Mouse (Mus musculus) G1E (cell line): ENCODE measurements around the gene Rhod. TPM values are rescaled to one million over a fixed set of nuclear protein-coding genes. Genes with fewer than 3 reads are reported as not detected.

Source experiments
- ATAC-seq: 2 replicates; pipeline ENCODE4 v1.8.0; 2016; ENCODE audit warnings: mild to moderate bottlenecking; ENCODE audit not compliant: insufficient number of reproducible peaks, poor library complexity, low FRiP score, severe bottlenecking; ENCODE audit errors: extremely low read depth
- DNase-seq: peaks from one replicate; pipeline ENCODE4 v3.0.0; 2012; ENCODE audit warnings: low spot score
- H3K27me3 ChIP-seq: 2 replicates; pipeline ENCODE4 v1.6.1; 2012; ENCODE audit warnings: mild to moderate bottlenecking, low read length, inconsistent platforms; ENCODE audit not compliant: insufficient read depth
- H3K36me3 ChIP-seq: replicated peaks from 2 replicates; pipeline ENCODE3; 2012; ENCODE audit warnings: mild to moderate bottlenecking, inconsistent platforms
- H3K4me1 ChIP-seq: 2 replicates; pipeline ENCODE4 v1.6.1; 2012; ENCODE audit warnings: low read depth, low read length, inconsistent platforms, mixed read lengths; ENCODE audit not compliant: insufficient read depth
- H3K4me3 ChIP-seq: 2 replicates; pipeline ENCODE4 v1.5.1; 2012; ENCODE audit warnings: low read depth, mild to moderate bottlenecking, inconsistent platforms, low read length, moderate library complexity, mixed read lengths
- H3K9me3 ChIP-seq: replicated peaks from 2 replicates; pipeline ENCODE4 v1.6.1; 2012; ENCODE audit warnings: inconsistent platforms
- CTCF ChIP-seq: IDR thresholded peaks from 2 replicates; pipeline ENCODE4 v1.5.1; 2012; ENCODE audit warnings: low read depth, low read length, inconsistent platforms, mixed read lengths
- GATA1 ChIP-seq: IDR thresholded peaks from 2 replicates; pipeline ENCODE4 v1.6.1; 2012; ENCODE audit warnings: borderline replicate concordance, low read length, inconsistent platforms, mixed read lengths
- GATA2 ChIP-seq: IDR thresholded peaks from 2 replicates; pipeline ENCODE4 v1.6.1; 2012; ENCODE audit warnings: low read depth, low read length, inconsistent platforms, borderline replicate concordance
- POLR2AphosphoS5 ChIP-seq: IDR thresholded peaks from 2 replicates; pipeline ENCODE4 v1.6.1; 2012; ENCODE audit warnings: low read depth, low read length, inconsistent platforms; ENCODE audit not compliant: insufficient replicate concordance
- TAL1 ChIP-seq: conservative IDR thresholded peaks from 2 replicates; pipeline ENCODE4 v1.6.1; 2012; ENCODE audit warnings: low read depth, low read length, inconsistent platforms, mixed read lengths
- polyA plus RNA-seq: library from polyadenylated mRNA; stranded (reverse); fragments of >175 nt; gene quantifications from 2 replicates; pipeline ENCODE4 v1.2.3, GENCODE M21; 2012
- total RNA-seq, 2 experiments: library from RNA; stranded (forward) in 1 of 2; stranded (reverse) in 1 of 2; fragments of 200-1000 nt in 1 of 2; fragments of >200 nt in 1 of 2; fragmentation: Nextera tagmentation in 1 of 2; gene quantifications; 2 replicates each; pipeline ENCODE4 v1.2.3; 2014 to 2017

Gene Rhod
- total and polyA plus RNA-seq, 3 experiments, result 1.6 to 6.0 (median 2.0) TPM

DNA sequence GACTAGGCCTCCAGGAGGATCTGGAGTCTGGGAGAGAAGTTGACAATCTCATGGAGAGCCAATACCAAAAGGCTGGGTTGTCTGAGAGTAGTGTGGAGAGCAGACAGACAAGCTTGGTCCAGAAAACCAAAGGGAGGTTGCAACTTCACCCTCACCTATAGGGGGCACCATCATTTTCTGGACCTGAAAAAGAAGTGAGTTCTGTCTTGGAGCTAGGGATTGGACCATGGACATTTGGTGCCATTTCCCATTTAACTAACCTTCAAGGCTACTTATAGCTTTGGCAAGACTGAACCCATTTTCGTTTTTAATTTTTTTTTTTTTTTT is 38.9 kb upstream of the Rhod start:
- H3K9me3 ChIP-seq, result peaks cover 5% of the 10 kb centered on the region; the same call in 1 of the 2 replicates
- H3K4me1 ChIP-seq, result no peaks in the 10 kb centered on the region; the same call in 1 of the 2 replicates
- TF ChIP-seq GATA1, result no peak
- TF ChIP-seq CTCF, result no peak
- no peaks in the 10 kb centered on the region for H3K36me3 ChIP-seq
- no peak for ATAC-seq
- no peak overlapping the region for H3K4me3 ChIP-seq
- DNase-seq, result no peak
- H3K27me3 ChIP-seq, result peaks cover 10% of the 10 kb centered on the region

DNA sequence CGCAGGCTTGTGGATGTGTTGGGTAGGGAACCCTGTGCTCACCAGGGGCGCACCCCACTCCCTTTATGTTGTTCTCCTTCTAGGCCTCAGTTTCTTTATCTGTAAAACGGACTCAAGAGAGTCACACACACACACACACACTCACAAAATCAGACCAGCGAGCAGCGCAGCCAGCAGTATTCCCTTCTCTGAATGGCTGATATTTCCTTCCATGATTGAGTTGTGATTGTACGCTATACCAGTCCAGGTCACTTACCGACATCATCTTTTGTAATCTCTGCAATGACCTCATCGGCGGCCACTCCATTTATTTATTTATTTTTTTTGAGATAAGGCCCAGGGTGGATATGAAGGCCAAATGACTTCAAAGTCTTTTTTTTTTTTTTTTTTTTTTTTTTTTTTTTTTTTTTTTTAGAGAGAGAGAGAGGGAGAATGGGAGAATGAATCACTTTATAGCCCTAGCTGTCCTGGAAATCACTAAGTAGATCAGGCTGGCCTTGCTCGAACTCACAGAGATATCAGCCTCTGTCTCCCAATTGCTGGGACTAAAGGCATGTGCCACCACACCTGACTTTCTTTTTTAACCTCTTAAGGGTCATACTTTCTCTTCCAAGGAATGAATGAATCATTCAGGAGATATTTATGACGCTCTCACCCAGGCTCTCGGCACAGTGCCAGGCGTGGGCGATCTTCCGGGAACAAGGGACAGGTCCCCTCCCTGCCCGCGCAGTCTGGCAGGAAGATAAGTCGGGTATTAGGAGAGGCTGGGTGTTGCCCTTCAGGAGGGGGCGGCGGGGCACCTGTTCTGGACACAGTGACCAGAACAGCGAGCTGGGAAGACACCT is 38.3 kb upstream of the Rhod start, which contains the start of gene Syt12:
TSS of gene Syt12 (minus strand) at position 103 of the 845 bp plus-strand sequence.
- Histone ChIP-seq H3K9me3 (peaks cover 5% of the 10 kb centered on the region; the same call in 1 of the 2 replicates), H3K36me3 (no peaks in the 10 kb centered on the region), H3K4me3 (no peak within 1 kb of the TSS), H3K4me1 (no peaks in the 10 kb centered on the region; the same call in 1 of the 2 replicates), H3K27me3 (peaks cover 12% of the 10 kb centered on the region; the same call in 1 of the 2 replicates)
- TF ChIP-seq TAL1, result no peak
- no peak for TF ChIP-seq GATA1
- no peak for TF ChIP-seq GATA2
- TF ChIP-seq CTCF, result no peak
- no peak for TF ChIP-seq POLR2AphosphoS5
- DNase-seq, result no peak
- ATAC-seq, result no peak

DNA sequence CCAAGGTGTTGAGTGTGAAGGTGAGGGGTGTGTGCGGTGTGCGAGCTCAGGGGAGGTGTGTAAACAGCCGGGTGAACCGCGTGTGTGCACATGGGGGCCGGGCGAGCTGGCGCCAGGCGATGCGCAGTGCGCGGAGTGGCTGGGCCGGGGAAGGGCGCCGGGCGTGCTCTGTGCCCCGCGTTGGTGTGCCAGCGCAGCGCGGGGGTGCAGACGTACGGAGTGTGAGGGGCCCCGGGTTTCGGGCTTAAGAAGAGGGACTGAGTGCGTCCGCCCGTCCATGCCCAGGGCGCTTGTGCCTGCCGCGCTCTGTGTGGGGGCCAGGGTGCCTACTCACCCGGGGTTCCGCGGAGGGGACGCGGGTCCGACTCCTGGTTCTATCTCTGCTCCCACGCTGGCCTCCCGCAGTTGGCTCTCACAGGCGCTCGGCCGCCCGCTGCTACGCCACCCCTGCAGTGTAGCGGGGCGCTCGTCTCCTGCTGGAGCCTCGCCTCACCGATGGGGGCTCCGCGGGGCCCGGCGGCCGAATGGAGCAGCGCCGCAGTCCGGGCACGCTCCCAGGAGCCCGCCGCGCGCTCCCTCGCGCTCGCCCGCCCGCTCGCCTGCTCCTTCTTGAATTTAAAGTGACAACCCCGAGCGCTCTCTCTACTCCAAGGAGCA is 37.5 kb upstream of the Rhod start:
- peaks cover 5% of the 10 kb centered on the region; the same call in 1 of the 2 replicates for H3K9me3 ChIP-seq
- no peak overlapping the region for H3K4me3 ChIP-seq
- H3K36me3 ChIP-seq, result no peaks in the 10 kb centered on the region
- H3K4me1 ChIP-seq, result no peaks in the 10 kb centered on the region; the same call in 1 of the 2 replicates
- no peak for ATAC-seq
- H3K27me3 ChIP-seq, result peaks cover 20% of the 10 kb centered on the region; the same call in 1 of the 2 replicates
- DNase-seq, result no peak
- TF ChIP-seq GATA1 (no peak), GATA2 (no peak), POLR2AphosphoS5 (no peak), CTCF (no peak), TAL1 (no peak)

DNA sequence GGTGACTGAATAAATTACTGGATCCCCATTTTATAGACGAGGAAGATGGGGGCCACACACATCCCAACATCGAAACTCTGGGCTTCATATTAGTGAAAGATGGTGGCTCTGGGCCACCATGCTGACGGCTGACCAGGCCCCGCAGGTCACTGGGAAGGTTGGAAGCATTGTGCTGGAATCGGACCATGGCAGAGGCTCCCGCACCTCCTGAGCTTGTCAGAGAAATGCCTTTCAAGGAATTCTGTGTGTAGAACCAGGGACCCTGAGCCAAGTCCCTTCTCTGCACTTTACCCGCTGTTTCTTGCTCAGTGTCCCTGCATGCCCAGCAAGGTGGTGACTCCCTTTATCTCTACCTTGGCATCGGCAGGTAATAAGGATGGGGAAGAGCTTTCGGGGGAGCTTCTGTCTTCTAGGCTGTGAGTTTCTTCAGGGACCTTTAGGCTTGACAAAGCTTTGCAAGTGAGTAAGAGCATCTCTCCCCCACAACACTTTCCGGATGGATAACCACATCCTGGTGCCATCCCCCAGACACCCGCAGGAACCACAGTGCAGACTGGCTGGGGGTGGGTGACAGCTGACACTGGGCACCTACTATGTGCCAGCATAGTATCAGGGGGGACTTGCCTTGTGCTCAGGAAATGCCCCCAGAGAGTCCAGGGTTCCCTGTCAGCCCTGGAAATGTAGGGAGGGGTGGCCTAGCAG is 36.1 kb upstream of the Rhod start:
- Histone ChIP-seq H3K9me3 (peaks cover 5% of the 10 kb centered on the region; the same call in 1 of the 2 replicates), H3K27me3 (peaks cover 23% of the 10 kb centered on the region; the same call in 1 of the 2 replicates), H3K4me1 (no peaks in the 10 kb centered on the region; the same call in 1 of the 2 replicates), H3K36me3 (no peaks in the 10 kb centered on the region), H3K4me3 (no peak overlapping the region)
- ATAC-seq (no peak), DNase-seq (no peak)
- no peak for TF ChIP-seq GATA1
- TF ChIP-seq TAL1, result no peak
- no peak for TF ChIP-seq CTCF
- TF ChIP-seq POLR2AphosphoS5, result no peak
- no peak for TF ChIP-seq GATA2

DNA sequence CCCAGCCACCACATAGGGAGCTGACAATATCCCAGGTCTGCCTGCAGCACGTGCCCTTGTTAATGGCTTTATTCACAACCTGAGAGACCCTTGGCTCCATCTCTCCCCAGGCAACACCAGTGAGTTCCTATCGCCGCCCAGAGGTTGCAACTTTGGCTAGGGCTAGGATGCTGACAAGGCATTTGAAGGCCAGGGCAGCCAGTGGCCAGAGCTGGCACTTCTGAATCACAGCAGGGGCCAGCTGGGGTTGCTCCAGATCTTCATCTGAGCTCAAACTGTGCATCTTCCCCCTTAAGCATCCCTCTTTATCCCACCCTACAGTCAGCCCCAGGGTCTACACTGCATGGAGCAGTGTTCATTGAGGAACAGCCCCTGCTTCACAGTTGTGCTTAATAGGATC is 35.5 kb upstream of the Rhod start:
- no peak overlapping the region for H3K4me3 ChIP-seq
- H3K36me3 ChIP-seq, result no peaks in the 10 kb centered on the region
- TF ChIP-seq GATA1, result no peak
- TF ChIP-seq CTCF, result no peak
- TF ChIP-seq POLR2AphosphoS5, result no peak
- TF ChIP-seq TAL1, result no peak
- TF ChIP-seq GATA2, result no peak
- H3K27me3 ChIP-seq, result peaks cover 28% of the 10 kb centered on the region; the same call in 1 of the 2 replicates
- DNase-seq (no peak), ATAC-seq (no peak)
- no peaks in the 10 kb centered on the region; the same call in 1 of the 2 replicates for H3K4me1 ChIP-seq
- H3K9me3 ChIP-seq, result peaks cover 5% of the 10 kb centered on the region; the same call in 1 of the 2 replicates

DNA sequence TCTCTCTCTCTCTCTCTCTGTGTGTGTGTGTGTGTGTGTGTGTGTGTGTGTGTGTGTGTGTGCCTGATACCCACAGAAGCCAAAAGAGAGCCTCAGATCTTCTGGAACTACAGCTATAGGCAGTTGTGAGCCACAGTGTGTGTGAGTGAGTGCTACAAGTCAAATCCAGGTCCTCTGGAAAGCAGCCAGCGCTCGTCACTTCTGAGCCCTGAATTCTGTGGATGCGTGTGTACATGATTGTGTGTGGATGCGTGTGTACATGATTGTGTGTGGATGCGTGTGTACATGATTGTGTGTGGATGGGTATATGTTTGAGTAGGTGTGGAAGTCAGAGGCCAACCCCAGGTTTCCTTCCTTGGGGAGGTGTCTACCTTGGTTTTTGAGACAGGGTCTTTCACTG is 34.3 kb upstream of the Rhod start:
- DNase-seq (no peak), ATAC-seq (no peak)
- Histone ChIP-seq H3K36me3 (no peaks in the 10 kb centered on the region), H3K9me3 (peaks cover 5% of the 10 kb centered on the region; the same call in 1 of the 2 replicates), H3K4me1 (no peaks in the 10 kb centered on the region; the same call in 1 of the 2 replicates), H3K4me3 (no peak overlapping the region), H3K27me3 (peaks cover 35% of the 10 kb centered on the region)
- TF ChIP-seq CTCF (no peak), POLR2AphosphoS5 (no peak), TAL1 (no peak), GATA2 (no peak), GATA1 (no peak)
